Mouse (Mus musculus): ENCODE measurements around the gene Polr3b.

DNA sequence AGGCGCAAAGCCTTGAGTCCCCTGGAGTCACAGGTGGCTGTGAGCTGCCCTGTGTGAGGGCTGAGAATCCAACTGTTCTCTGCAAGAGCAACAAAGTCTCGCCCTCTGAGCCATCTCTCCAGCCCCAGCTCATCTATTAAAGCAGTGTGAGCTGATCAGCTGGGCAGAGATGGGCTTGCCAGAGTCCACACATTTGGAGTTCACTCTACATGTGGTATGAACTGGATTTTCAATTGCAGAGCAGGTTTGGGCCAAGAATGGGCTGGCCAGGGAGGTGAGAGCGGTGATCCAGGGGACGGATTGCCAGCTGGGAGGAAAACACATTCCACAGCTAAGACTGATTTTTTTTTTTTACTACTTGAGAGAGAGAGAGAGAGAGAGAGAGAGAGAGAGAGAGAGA is 34.5 kb downstream of the Polr3b start:
- no peak for TF ChIP-seq GATA1 (IDR thresholded peaks at IDR 0.05; ENCODE audit: borderline replicate concordance, low read length)
- no peak for TF ChIP-seq FLI1 (IDR thresholded peaks at IDR 0.05; ENCODE audit: low read length)

Measured in megakaryocyte, embryonic 14.5 days (primary cell).